Mouse (Mus musculus) ZHBTc4 (cell line): Measurements from ENCODE around the gene Ppa1.
A peak's percentile ranks its signal among the peaks of the same experiment; 100 is the strongest.

Experiments
- DNase-seq: peaks from one replicate; pipeline ENCODE4 v3.0.0-alpha.2; 2011; ENCODE audit warnings: low read depth, low spot score

The Ppa1 gene

DNA sequence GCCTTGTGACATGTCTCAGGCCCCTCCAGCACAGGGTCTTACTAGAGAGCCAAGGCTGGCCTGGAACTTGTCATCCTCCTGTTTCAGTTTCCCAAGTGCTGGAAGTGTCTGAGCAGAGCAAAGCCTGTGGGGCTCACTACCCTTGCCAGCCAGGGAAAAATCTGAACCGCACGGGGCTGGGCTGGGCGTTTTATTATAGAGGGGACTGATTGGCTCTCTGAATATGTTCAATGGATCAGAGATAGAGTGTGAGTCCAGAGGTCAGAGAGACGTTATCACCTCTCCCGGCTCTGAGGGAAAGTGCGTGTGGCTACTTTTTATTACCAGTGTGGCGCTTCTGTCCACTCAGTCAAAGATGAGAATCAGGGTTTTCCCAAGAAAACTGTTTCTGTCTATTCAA lies 1.8 kb upstream of the Ppa1 start:
- no peak for DNase-seq

- DNase-seq, result peak; percentile 54
Observed at GRCm38 (mm10) chr10:61648737-61649645, 639 bp downstream of the Ppa1 start.

DNA sequence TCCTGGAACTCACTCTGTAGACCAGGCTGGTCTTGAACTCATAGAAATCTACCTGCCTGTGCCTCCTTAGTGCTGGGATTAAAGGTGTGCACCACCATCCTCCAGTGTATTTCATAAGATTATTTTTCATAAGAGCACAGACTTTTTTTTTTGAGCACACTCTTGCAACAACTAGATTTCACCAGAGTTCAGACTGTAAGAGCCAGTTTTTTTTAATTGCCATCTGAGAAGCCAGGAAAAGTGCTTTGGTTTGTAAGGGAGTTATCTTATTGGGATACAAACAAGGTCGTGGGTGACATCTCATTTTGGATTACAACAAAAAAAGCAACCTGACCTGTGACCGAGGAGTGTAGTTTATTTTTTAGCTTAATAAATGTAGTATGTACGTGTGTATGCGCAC lies 5.8 kb downstream of the Ppa1 start:
- DNase-seq, result no peak

GRCm38 (mm10) chr10:61654691-61655090 lies 6.3 kb downstream of the Ppa1 start:
- DNase-seq, result no peak

DNA sequence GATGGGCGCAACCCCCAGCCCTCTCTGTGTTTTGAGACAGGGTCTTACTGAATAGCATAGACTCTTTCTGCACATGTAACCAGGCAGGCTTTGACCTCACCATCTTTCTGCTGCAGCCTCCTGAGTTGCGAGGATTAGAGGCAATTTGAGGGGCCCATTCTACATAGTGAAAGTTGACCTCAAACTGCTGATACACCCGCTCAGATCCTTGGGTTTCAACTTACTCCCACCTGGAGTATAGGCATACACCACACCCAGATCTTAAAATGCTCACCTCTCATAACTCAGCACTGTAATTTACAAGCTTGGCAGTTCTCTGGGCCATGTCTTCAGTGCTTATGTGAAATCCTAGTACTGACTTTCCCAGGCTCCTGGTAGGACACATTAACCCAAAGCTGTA lies 6.8 kb downstream of the Ppa1 start:
- DNase-seq, result no peak

- DNase-seq, result no peak
Observed at GRCm38 (mm10) chr10:61656928-61657882, 8.9 kb downstream of the Ppa1 start.

DNA sequence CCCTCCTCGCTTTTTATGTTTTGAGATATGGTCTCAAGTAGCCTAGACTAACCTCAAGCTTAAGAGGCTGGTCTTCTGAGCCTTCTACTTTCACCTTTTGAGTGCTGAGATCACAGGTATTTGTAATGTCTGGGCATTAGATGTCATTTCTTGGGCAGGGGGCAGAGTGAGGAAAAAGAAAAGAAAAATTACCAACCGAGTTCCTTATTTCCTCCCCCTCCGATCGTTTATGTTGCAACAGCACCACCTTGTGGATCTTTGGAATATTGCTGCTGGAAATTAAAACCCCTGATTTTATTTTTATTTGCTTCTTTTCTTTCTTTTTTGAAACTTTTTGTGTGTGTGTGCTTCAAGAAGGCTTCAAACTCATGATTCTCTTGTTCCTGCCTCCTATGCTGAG lies 9.6 kb downstream of the Ppa1 start:
- peak; percentile 64 for DNase-seq

GRCm38 (mm10) chr10:61661887-61662286 lies 13.5 kb downstream of the Ppa1 start:
- DNase-seq, result no peak

- no peak for DNase-seq
Observed at GRCm38 (mm10) chr10:61662391-61662988, 14.1 kb downstream of the Ppa1 start.

DNA sequence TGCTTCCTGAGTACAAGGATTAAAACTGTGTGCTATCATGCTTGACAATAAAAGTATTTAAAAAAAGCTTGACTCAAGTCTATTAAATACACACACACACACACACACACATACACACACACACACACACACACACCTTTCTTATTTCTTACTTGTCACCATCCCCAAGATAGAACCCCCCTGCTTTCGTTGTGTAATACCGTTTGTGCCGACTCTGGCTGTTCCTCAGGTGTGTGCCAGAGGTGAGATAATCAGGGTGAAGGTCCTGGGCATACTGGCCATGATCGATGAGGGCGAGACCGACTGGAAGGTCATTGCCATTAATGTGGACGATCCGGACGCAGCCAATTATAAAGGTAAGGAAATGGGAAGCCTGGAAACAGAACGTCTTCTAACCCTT lies 16.8 kb downstream of the Ppa1 start:
- no peak for DNase-seq

DNA sequence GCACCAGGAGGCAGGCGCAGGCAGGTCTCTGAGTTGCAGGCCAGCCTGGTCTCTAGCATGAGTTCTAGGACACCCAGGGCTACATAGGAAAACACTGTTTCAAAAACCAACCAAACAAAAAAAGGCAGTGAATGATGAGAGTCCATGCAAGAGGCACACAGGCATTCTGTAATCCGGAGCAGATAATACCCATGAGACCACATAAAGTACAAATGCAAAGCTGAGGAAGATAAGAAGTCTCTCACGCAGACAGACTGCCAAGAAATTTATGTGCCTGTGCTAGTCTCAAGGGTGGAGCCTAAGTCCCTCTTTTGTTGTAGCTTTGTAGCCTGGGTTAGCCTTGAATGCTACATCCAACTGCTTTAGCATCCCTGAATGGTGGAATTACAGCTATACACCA lies 17.3 kb downstream of the Ppa1 start:
- DNase-seq, result no peak

- no peak for DNase-seq
Observed at GRCm38 (mm10) chr10:61669289-61669688, 20.9 kb downstream of the Ppa1 start.

- peak; percentile 29 for DNase-seq
Observed at GRCm38 (mm10) chr10:61669896-61670295, 21.5 kb downstream of the Ppa1 start.

GRCm38 (mm10) chr10:61670758-61671157 lies 22.4 kb downstream of the Ppa1 start:
- peak; percentile 35 for DNase-seq

DNA sequence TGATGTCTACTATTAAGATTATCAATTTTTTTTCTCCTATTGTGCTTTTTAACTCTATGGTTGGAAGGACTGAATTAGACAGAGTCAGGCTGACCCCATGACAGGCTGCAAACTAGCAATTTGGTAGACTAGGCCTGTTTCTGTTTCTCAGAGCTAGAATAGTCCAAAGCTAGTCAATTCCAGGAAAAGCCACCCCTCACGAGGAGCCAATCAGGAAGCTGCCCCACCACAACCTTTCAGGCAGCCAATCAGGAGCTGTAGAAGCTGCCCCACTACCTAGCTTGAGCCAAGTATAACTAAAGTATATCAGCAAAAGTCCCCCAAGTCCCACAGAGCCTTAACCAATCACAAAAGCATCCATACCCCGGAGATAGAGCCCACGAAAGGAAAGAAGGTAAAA lies 27.6 kb downstream of the Ppa1 start:
- DNase-seq, result no peak

DNA sequence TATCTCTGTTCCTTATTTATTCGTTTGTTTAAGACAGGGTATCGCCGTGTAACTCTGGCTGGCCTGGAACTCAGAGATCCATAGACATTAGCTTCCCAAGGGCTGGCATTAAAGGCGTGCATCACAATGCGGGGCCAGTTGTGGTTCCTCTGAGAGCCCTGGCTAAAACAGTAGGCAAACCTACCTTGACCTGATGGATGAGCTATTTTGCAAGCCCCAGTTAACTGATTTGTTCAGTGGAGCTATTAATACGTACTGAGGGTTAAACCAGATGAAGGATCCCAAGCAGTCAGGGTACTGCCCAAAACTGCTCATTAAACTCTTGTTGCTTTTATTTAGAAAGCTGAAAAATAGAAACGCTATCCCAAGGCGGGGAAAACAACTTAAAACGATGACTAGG lies 31.2 kb downstream of the Ppa1 start:
- DNase-seq, result no peak

- peak; percentile 99 for DNase-seq
Observed at GRCm38 (mm10) chr10:61680015-61680913, 31.9 kb downstream of the Ppa1 start, which contains the start of gene Sar1a. TSS of gene Sar1a (plus strand) at chr10:61680299.

GRCm38 (mm10) chr10:61689405-61689804 lies 41.1 kb downstream of the Ppa1 start:
- no peak for DNase-seq

DNA sequence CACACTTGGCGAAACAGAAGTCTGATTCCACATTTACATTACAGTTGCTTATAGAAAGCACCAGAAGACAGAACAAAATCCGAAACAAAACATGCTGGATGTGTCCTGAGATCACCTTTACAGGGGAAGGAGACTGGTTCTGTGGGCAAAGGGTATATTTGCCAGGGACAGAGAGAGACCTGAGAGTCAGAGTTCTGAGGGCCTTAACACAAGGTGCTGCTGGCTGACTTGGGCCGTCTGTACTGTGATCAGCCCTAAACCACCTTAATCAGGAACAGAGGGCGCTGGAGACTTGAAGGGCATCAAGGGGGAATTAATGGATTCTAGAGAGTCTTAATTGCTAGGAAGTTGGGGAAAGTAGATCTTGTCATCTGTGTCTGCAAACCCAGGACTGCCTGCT lies 45.2 kb downstream of the Ppa1 start:
- no peak for DNase-seq

- DNase-seq, result peak; percentile 99
Observed at GRCm38 (mm10) chr10:61694870-61695670, 46.7 kb downstream of the Ppa1 start, which contains the start of gene Tysnd1. TSS of gene Tysnd1 (plus strand) at chr10:61695514.
